Mouse (Mus musculus) cerebellum, adult 11-12 months (tissue): ENCODE measurements around the gene Cavin1.
A peak's percentile ranks its signal among the peaks of the same experiment; 100 is the strongest.
"Not testable (repeated sequence)": the region's sequence is repeated elsewhere in the genome, so short reads cannot be mapped to it uniquely, and the experiment has no call there.

Source experiments
- DNase-seq: peaks from one replicate; pipeline ENCODE4 v3.0.0; 2022

Gene Cavin1

GRCm38 (mm10) chr11:100970557-100970937 lies at the start of gene Cavin1:
Gene Cavin1 (minus strand): TSS chr11:100970887.
- DNase-seq: peak; percentile 61

GRCm38 (mm10) chr11:101011641-101012040 lies 41.0 kb upstream of the Cavin1 start:
- DNase-seq: no peak

DNA sequence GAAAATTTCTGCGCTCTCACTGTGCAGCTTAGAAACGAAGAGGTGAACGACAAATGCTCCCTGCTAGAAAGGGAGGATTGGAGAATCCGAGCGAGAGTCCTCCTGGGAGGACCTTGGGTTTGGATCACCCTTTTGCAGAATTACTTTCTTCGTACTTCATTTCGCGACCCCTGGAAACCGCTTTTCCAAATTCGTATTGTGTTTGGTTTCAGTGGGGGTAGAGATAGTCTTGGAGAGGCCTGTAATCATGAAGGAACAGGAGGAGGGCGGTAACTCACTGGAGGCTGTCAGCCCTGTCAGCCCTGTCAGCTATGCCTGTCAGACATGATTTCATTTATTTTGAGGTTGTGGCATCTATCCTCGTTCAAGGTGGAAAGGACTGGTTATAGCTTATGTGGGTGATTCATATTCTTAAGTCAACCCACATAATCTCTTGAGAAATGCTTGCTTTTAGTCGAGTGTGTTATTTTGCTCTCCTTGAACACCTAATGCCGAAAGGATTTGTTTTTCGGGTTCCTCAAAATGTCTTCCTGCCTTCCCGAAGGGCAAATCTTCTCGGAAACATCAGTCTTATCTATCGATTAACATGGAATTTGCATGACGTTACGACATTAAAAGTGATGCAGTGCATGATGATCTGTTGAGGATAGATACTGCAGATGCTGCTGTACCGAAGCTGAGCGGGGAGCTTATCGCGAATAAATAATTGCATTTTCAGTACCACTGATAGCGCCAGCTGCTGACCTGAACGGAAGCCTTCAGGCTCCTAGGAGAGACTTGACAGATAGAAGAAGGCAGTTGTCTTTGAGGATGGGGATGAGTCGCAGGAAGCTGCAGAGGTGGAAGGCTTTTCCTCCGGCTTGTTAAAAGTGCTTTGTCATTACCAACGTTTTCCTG lies 39.4 kb upstream of the Cavin1 start:
- DNase-seq: peak; percentile 24

DNA sequence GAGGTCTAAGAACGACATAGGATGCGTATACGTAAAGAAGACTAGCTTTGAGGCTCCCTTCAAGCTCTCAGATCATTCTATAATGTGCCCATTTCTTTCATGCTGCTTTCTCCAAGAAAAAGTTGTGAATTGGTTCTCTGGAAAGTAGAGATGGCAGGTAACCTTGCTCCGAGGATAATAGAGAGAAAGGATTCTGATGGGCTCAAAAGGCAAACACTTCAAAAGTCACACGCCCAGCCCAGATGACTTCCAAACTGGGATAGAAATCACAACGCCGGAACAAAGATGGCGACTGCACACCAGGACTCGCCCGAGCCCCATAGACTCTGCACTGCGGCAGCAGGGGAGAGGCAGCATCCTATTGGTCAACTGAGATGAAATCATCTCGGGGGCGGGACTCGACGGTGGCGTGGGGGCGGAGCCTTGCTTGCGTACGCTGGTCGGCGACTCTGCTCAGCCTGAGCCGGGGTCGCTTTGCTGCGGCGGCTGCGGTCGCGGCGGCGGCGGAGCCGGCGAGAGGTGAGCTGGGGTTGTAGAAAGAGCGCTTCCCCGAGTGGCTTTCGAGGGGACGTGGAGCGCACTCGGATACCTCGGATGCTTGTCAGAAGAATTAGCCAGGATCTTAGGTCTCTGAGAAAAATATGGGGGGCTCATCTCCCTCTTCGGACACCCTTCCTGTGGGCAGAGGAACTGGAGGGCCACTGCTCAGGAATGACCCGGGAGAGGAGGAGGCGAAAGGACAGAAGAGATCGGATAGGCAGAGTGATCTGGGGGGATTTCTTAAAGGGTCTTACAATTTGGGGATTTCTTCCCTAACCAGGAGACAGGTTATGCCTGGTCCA lies 38.6 kb upstream of the Cavin1 start, which contains the start of gene Atp6v0a1:
Gene Atp6v0a1, plus strand, starts transcription at position 407 of the 842 bp plus-strand sequence.
- DNase-seq: peak; percentile 97

GRCm38 (mm10) chr11:101008206-101009045 lies 37.7 kb upstream of the Cavin1 start:
- no peak for DNase-seq

DNA sequence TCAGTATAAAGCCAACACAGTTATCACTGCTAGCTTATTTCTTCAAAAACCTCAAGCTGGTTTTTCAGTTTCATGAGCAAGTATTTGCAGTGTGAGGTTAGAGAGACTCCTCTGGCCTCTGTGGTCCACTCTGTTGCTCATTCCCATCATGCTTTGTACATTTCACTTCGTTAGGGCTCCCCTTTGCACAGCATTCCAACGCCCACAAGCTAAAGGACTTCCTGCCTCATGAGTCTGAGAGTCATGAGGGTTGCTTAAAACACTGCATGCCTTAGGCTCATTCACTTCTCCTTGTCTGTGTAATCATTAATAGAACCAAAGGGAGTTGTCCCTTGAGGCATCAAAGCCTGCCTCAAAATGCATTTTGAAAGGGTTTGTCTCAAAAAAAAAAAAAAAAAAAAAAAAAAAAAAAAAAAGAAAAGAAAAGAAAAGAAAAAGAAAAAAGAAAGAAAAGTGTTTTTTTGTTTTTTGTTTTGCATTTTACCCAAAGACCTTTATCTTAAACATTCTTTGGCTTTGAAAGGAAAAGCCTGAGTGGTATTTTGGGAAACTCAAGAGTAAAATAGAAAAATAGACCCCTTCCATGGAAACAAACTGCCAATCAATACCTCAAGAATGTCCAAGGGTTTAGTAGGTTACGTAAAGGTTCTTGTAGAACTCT lies 32.5 kb upstream of the Cavin1 start:
- no peak for DNase-seq

DNA sequence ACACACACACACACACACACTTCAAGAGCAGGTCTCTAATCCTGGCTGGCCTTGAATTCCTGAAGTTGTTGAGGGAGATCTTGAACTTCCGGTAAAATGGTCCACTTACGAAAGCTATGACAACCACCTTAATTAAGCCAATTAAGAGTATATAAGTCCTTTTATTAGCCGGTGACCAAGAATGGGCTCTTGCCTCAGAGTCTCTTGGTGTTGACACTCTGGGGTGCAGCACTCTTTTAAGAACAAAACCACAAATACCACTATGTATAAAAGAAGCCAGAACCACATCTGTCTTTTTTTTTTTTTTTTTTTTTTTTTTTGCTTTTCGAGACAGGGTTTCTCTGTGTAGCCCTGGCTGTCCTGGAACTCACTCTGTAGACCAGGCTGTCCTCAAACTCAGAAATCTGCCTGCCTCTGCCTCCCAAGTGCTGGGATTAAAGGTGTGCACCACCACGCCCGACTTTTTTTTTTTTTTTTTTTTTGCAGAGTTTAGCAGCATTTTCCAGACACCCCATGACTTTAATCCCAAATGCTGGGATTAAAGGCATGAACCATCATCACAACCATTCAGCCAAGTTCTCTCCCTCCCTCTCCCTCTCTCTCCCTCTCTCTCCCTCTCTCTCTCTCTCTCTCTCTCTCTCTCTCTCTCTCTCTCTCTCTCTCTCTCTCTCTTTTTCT lies 31.3 kb upstream of the Cavin1 start:
- not testable (repeated sequence) for DNase-seq

DNA sequence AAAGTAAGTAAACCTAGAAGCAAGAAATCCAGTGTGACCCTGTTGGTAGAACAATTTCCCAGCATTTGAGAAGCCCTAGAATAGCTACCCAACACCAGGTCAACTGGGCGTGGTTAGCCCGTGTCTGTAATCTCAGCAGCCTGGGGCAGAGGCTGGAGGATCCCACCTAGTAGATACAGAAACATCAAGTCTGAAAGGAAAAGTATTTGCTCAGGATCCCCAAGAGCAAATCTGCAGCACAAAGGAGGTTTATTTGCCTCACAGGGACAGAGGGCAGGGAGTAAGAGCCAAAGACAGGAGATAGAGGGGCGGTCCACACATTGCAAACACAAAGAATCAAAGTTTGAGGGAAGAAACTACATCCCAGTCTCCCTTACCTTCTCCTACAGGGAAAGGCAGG lies 28.6 kb upstream of the Cavin1 start:
- DNase-seq: no peak

- no peak for DNase-seq
These were observed 28.1 kb upstream of the Cavin1 start for GRCm38 (mm10) chr11:100998836-100999235.

DNA sequence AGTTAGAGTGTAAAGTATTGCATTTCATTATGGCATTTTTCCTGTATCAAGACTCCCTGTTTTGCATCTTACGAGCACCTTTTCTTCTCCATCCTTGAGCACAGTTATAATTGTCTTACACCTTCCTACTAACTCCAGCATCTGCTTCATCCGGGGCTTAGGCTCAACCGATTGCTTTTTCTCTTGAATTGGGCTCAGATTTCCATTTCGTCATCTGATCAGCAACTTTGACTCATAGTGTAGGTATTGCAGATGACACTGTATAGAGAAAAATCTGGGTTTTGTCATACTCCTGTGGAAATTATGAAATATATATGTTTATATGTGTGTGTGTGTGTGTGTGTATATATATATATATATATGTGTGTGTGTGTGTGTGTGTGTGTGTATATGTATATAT lies 25.8 kb upstream of the Cavin1 start:
- no peak for DNase-seq

GRCm38 (mm10) chr11:100994655-100995054 lies 24.0 kb upstream of the Cavin1 start:
- DNase-seq: no peak

- DNase-seq: no peak
These were observed 23.5 kb upstream of the Cavin1 start for GRCm38 (mm10) chr11:100994233-100994632.

GRCm38 (mm10) chr11:100993437-100993836 lies 22.8 kb upstream of the Cavin1 start:
- DNase-seq: no peak

GRCm38 (mm10) chr11:100991027-100991534 lies 20.4 kb upstream of the Cavin1 start:
- no peak for DNase-seq

DNA sequence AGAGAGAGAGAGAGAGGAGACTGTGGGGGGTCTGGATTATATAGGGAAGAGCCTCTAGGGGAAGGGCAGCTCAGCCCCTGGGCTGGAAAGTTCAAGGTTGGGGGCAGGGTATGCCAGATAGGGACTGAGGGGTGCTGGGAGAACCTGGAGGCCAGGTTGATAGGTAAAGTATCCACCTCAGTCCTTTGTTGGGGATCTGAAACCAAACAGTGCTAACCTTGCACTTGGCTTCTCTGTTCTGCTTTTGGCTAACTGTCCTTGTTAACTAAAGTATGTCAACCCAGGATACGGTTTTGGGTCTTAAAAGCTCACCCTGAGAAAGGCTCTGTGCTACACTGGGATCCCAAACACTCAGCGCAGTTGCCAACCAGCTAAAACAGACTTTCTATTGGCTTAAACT lies 19.0 kb upstream of the Cavin1 start:
- no peak for DNase-seq

DNA sequence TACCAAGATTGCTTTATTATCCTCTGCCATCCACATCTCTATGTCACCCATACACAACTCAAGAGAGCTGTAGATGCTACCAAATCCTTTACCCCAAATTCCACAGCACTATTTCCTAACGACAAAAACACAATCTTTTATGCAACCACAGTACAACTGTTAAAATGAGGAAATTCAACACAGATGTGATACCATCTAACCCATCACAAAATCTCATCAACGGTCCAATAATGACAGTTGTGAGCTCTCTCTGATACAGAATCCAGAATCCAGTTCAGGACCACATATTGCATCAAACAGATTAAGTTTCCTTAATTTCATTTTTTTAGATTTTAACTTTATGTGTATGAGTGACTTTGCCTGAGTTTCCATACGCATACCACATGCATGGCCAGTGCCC lies 18.0 kb upstream of the Cavin1 start:
- DNase-seq: no peak

GRCm38 (mm10) chr11:100985607-100986006 lies 14.9 kb upstream of the Cavin1 start:
- DNase-seq: no peak

- DNase-seq: no peak
These were observed 13.1 kb upstream of the Cavin1 start for GRCm38 (mm10) chr11:100983778-100984131.

DNA sequence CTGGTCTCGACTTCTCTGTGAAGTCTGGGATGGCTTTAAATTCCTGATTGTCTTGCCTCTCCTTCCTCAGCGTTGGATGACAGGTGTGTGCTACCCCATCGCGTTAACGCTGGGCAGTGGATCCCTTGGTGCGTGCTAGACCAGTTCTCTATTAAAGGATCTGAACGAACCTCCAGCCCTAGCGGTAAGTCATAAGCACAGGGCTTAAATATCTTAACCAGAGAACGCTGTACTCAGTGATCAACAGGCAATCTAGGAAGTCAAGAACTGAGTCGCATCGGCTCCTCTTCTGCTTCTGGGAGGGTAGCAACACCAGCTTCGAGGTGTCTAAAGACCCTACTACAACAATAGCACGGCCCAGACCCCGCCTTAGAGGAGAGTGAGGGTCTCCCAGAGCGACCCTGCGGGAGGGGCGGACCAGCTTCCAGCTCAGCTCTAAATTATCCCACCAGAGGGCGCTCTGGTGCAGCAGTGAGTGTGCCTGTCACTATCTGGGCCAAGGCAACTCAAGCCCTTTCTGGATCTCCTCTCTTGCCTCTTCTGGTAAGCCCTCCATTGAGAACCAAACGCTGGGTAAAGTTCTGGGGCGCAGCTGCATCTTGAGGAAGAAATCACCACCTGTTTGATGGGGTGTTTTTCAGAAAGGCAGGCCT lies 12.6 kb upstream of the Cavin1 start:
- peak; percentile 54 for DNase-seq

DNA sequence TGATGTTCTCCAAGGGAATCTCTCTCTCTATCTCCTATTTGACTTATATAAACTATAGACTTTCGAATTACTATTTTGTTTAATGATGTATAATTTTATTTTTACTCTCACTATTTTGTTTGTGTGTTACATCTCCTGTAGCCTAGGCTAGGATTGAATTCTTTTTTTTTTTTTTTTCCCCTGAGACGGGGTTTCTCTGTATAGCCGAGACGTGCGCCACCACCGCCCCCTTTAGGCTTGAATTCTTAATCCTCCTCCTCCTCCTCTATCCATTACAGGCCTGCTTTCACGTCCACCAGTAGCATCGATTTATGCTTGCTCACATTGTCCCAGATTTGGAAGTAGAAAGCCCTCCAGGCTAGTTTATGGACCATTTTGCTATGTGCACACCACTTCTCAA lies 11.4 kb upstream of the Cavin1 start:
- DNase-seq: no peak

GRCm38 (mm10) chr11:100981236-100981635 lies 10.5 kb upstream of the Cavin1 start:
- DNase-seq: no peak
